Mouse (Mus musculus): ENCODE results near the gene Scube3. TPM values are rescaled to one million over a fixed set of nuclear protein-coding genes. Genes with fewer than 3 reads are reported as not detected.

Gene Scube3
- polyA plus RNA-seq (2017; shearing (Covaris generic)), result not detected

GRCm38 (mm10) chr17:28141771-28142699 is at the start of gene Scube3:
Gene Scube3 (plus strand): TSS chr17:28142141.

GRCm38 (mm10) chr17:28176775-28177539 is 35.0 kb downstream of the Scube3 start, which contains the start of gene Zfp523:
Gene Zfp523 (plus strand): TSS chr17:28177129.

GRCm38 (mm10) chr17:28207591-28208313 is 65.8 kb downstream of the Scube3 start, which contains the start of gene Def6:
Gene Def6 (plus strand): TSS chr17:28207778.

Other genes with a start within 250 kb of the Scube3 start
- gene Anks1, start 232.8 kb upstream of the Scube3 start, polyA plus RNA-seq (2017; shearing (Covaris generic)), result 8.9 TPM
- gene Taf11, start 232.3 kb upstream of the Scube3 start, polyA plus RNA-seq (2017; shearing (Covaris generic)), result 48.3 TPM
- 1.1 TPM for gene Tcp11, start 61.5 kb upstream of the Scube3 start, polyA plus RNA-seq (2017; shearing (Covaris generic))
- gene Zfp523, start 35.0 kb downstream of the Scube3 start, polyA plus RNA-seq (2017; shearing (Covaris generic)), result 6.1 TPM
- 218 TPM for gene Def6, start 65.6 kb downstream of the Scube3 start, polyA plus RNA-seq (2017; shearing (Covaris generic))
- 2.1 TPM for gene Ppard, start 90.6 kb downstream of the Scube3 start, polyA plus RNA-seq (2017; shearing (Covaris generic))
- 9.0 TPM for gene Fance, start 171.4 kb downstream of the Scube3 start, polyA plus RNA-seq (2017; shearing (Covaris generic))
- gene Rpl10a, start 186.3 kb downstream of the Scube3 start, polyA plus RNA-seq (2017; shearing (Covaris generic)), result 322 TPM
- gene Tead3, start 208.7 kb downstream of the Scube3 start, polyA plus RNA-seq (2017; shearing (Covaris generic)), result 0.18 TPM
- gene Tulp1, start 223.1 kb downstream of the Scube3 start, polyA plus RNA-seq (2017; shearing (Covaris generic)), result not detected

All from inflammation-experienced regulatory T-cells, adult 16 weeks (primary cell).